Mouse (Mus musculus) olfactory bulb, adult 2 months (tissue): ENCODE results near the gene Sft2d2.

Source experiments
- CTCF ChIP-seq: fragments of 200-500 bp; IDR thresholded peaks from 2 replicates; pipeline ENCODE4 v1.5.1; 2012; ENCODE audit warnings: low read depth, mild to moderate bottlenecking, low read length, moderate library complexity; ENCODE audit not compliant: insufficient read depth
- POLR2A ChIP-seq: fragments of 200-500 bp; IDR thresholded peaks from 2 replicates; pipeline ENCODE4 v1.6.1; 2012; ENCODE audit warnings: mild to moderate bottlenecking, low read depth, low read length, moderate library complexity; ENCODE audit not compliant: insufficient read depth

GRCm38 (mm10) chr1:165188806-165189580 is 5.2 kb downstream of the Sft2d2 start:
- no peak for TF ChIP-seq CTCF
- no peak for TF ChIP-seq POLR2A
